Mouse (Mus musculus): ENCODE measurements around the gene Astn1. TPM values are rescaled to one million over a fixed set of nuclear protein-coding genes. Genes with fewer than 3 reads are reported as not detected.

Astn1 gene
- polyA plus RNA-seq, 1 experiment: 0.02 TPM

- H3K27me3 ChIP-seq (ENCODE audit: control insufficient read depth, insufficient read depth, low read length): no peaks in the 10 kb centered on the region
- no peak overlapping the region for H3K27ac ChIP-seq (ENCODE audit: insufficient read depth, low read length)
- no peak for DNase-seq (ENCODE audit: low read depth in 1 of 2, low spot score in 2 of 2)
- H3K4me1 ChIP-seq (ENCODE audit: control insufficient read depth, insufficient read depth, insufficient read length): no peaks in the 10 kb centered on the region
- 30% methylated on average over 4 of the region's 4 CpGs for WGBS
- no peaks in the 10 kb centered on the region for H3K36me3 ChIP-seq (ENCODE audit: control insufficient read depth, insufficient read depth, low read length)
- no peak overlapping the region for H3K4me3 ChIP-seq (ENCODE audit: extremely low read depth, insufficient read depth, insufficient read length)
- no peak for TF ChIP-seq POLR2A (IDR thresholded peaks at IDR 0.05; ENCODE audit: low read depth, low read length)
- TF ChIP-seq CTCF (IDR thresholded peaks at IDR 0.05; ENCODE audit: extremely low read depth, insufficient read depth, insufficient read length, insufficient replicate concordance): no peak
Observed at GRCm38 (mm10) chr1:158653808-158654520, 291.9 kb downstream of the Astn1 start.

GRCm38 (mm10) chr1:158654571-158655205 lies 292.6 kb downstream of the Astn1 start:
- Histone ChIP-seq H3K27me3 (ENCODE audit: control insufficient read depth, insufficient read depth, low read length) (no peaks in the 10 kb centered on the region), H3K27ac (ENCODE audit: insufficient read depth, low read length) (no peak overlapping the region), H3K4me1 (ENCODE audit: control insufficient read depth, insufficient read depth, insufficient read length) (no peaks in the 10 kb centered on the region), H3K36me3 (ENCODE audit: control insufficient read depth, insufficient read depth, low read length) (no peaks in the 10 kb centered on the region), H3K4me3 (ENCODE audit: extremely low read depth, insufficient read depth, insufficient read length) (no peak overlapping the region)
- 36% methylated on average over 3 of the region's 3 CpGs for WGBS
- TF ChIP-seq POLR2A (IDR thresholded peaks at IDR 0.05; ENCODE audit: low read depth, low read length): no peak
- no peak for TF ChIP-seq CTCF (IDR thresholded peaks at IDR 0.05; ENCODE audit: extremely low read depth, insufficient read depth, insufficient read length, insufficient replicate concordance)
- DNase-seq (ENCODE audit: low read depth in 1 of 2, low spot score in 2 of 2): no peak

GRCm38 (mm10) chr1:158656986-158657385 lies 294.9 kb downstream of the Astn1 start:
- Histone ChIP-seq H3K4me3 (ENCODE audit: extremely low read depth, insufficient read depth, insufficient read length) (no peak overlapping the region), H3K36me3 (ENCODE audit: control insufficient read depth, insufficient read depth, low read length) (no peaks in the 10 kb centered on the region), H3K27ac (ENCODE audit: insufficient read depth, low read length) (no peak overlapping the region), H3K27me3 (ENCODE audit: control insufficient read depth, insufficient read depth, low read length) (no peaks in the 10 kb centered on the region), H3K4me1 (ENCODE audit: control insufficient read depth, insufficient read depth, insufficient read length) (no peaks in the 10 kb centered on the region)
- 86% methylated on average over 6 of the region's 6 CpGs for WGBS
- DNase-seq (ENCODE audit: low read depth in 1 of 2, low spot score in 2 of 2): no peak
- TF ChIP-seq POLR2A (IDR thresholded peaks at IDR 0.05; ENCODE audit: low read depth, low read length) (no peak), CTCF (IDR thresholded peaks at IDR 0.05; ENCODE audit: extremely low read depth, insufficient read depth, insufficient read length, insufficient replicate concordance) (no peak)

- TF ChIP-seq CTCF (IDR thresholded peaks at IDR 0.05; ENCODE audit: extremely low read depth, insufficient read depth, insufficient read length, insufficient replicate concordance) (no peak), POLR2A (IDR thresholded peaks at IDR 0.05; ENCODE audit: low read depth, low read length) (no peak)
- no peak overlapping the region for H3K27ac ChIP-seq (ENCODE audit: insufficient read depth, low read length)
- DNase-seq (ENCODE audit: low read depth in 1 of 2, low spot score in 2 of 2): no peak
- H3K4me1 ChIP-seq (ENCODE audit: control insufficient read depth, insufficient read depth, insufficient read length): no peaks in the 10 kb centered on the region
- H3K27me3 ChIP-seq (ENCODE audit: control insufficient read depth, insufficient read depth, low read length): no peaks in the 10 kb centered on the region
- no peak overlapping the region for H3K4me3 ChIP-seq (ENCODE audit: extremely low read depth, insufficient read depth, insufficient read length)
- H3K36me3 ChIP-seq (ENCODE audit: control insufficient read depth, insufficient read depth, low read length): no peaks in the 10 kb centered on the region
- 59% methylated on average over 3 of the region's 3 CpGs for WGBS
Observed at GRCm38 (mm10) chr1:158666001-158666400, 303.9 kb downstream of the Astn1 start.

- H3K36me3 ChIP-seq (ENCODE audit: control insufficient read depth, insufficient read depth, low read length): no peaks in the 10 kb centered on the region
- no peak for TF ChIP-seq CTCF (IDR thresholded peaks at IDR 0.05; ENCODE audit: extremely low read depth, insufficient read depth, insufficient read length, insufficient replicate concordance)
- TF ChIP-seq POLR2A (IDR thresholded peaks at IDR 0.05; ENCODE audit: low read depth, low read length): no peak
- WGBS: 41% methylated on average over 3 of the region's 3 CpGs
- no peak overlapping the region for H3K4me3 ChIP-seq (ENCODE audit: extremely low read depth, insufficient read depth, insufficient read length)
- H3K4me1 ChIP-seq (ENCODE audit: control insufficient read depth, insufficient read depth, insufficient read length): no peaks in the 10 kb centered on the region
- H3K27me3 ChIP-seq (ENCODE audit: control insufficient read depth, insufficient read depth, low read length): no peaks in the 10 kb centered on the region
- H3K27ac ChIP-seq (ENCODE audit: insufficient read depth, low read length): no peak overlapping the region
- DNase-seq (ENCODE audit: low read depth in 1 of 2, low spot score in 2 of 2): no peak
Observed at GRCm38 (mm10) chr1:158669971-158670592, 308.0 kb downstream of the Astn1 start.

- H3K36me3 ChIP-seq (ENCODE audit: control insufficient read depth, insufficient read depth, low read length): no peaks in the 10 kb centered on the region
- H3K27me3 ChIP-seq (ENCODE audit: control insufficient read depth, insufficient read depth, low read length): no peaks in the 10 kb centered on the region
- DNase-seq (ENCODE audit: low read depth in 1 of 2, low spot score in 2 of 2): no peak
- no peak overlapping the region for H3K27ac ChIP-seq (ENCODE audit: insufficient read depth, low read length)
- TF ChIP-seq POLR2A (IDR thresholded peaks at IDR 0.05; ENCODE audit: low read depth, low read length) (no peak), CTCF (IDR thresholded peaks at IDR 0.05; ENCODE audit: extremely low read depth, insufficient read depth, insufficient read length, insufficient replicate concordance) (no peak)
- no peak overlapping the region for H3K4me3 ChIP-seq (ENCODE audit: extremely low read depth, insufficient read depth, insufficient read length)
- no peaks in the 10 kb centered on the region for H3K4me1 ChIP-seq (ENCODE audit: control insufficient read depth, insufficient read depth, insufficient read length)
- WGBS: 42% methylated on average over 1 of the region's 1 CpGs
Observed at GRCm38 (mm10) chr1:158687726-158688125, 325.7 kb downstream of the Astn1 start.

Measured in spleen, adult 2 months (tissue).